Mouse (Mus musculus) kidney, adult 2 months (tissue): ENCODE measurements around the gene Mllt3.

Experiments
- CTCF ChIP-seq: fragments of 200-500 bp; conservative IDR thresholded peaks from 2 replicates; pipeline ENCODE4 v1.5.1; 2011; ENCODE audit warnings: low read depth, mild to moderate bottlenecking, control low read depth, low read length, moderate library complexity, mixed read lengths; ENCODE audit not compliant: insufficient read depth, insufficient read length
- POLR2A ChIP-seq: fragments of 200-500 bp; IDR thresholded peaks from one replicate; pipeline ENCODE4 v1.6.1; 2011; ENCODE audit warnings: low read depth, low read length, control low read depth

GRCm38 (mm10) chr4:87745016-87745645 lies 288.0 kb downstream of the Mllt3 start:
- TF ChIP-seq CTCF (no peak), POLR2A (no peak)
